Mouse (Mus musculus): Measurements from ENCODE around the gene Zfp341.

- TF ChIP-seq CTCF (IDR thresholded peaks at IDR 0.05; ENCODE audit: extremely low read depth, insufficient read depth, insufficient read length, insufficient replicate concordance) (no peak), POLR2A (IDR thresholded peaks at IDR 0.05; ENCODE audit: low read depth, low read length) (no peak)
Measured at GRCm38 (mm10) chr2:154659531-154660074, 46.5 kb downstream of the Zfp341 start.
